Mouse (Mus musculus) mammary gland, adult 2 months (tissue): ENCODE results near the gene Pde8a. TPM values are rescaled to one million over a fixed set of nuclear protein-coding genes. Genes with fewer than 3 reads are reported as not detected.

Experiments used
- polyA plus RNA-seq: library from polyadenylated mRNA; depleted of rRNA; stranded (reverse); fragments of >200 nt; gene quantifications from 2 replicates; pipeline ENCODE4 v1.2.3, GENCODE M21; 2012; ENCODE audit warnings: low replicate concordance; rRNA removed

Gene Pde8a
- 14.0 and 21.8 TPM in 2 replicates for polyA plus RNA-seq

GRCm38 (mm10) chr7:81213347-81214152 is at the start of gene Pde8a:
Gene Pde8a, plus strand, starts transcription at chr7:81213596.

GRCm38 (mm10) chr7:81344544-81345446 is 131.4 kb downstream of the Pde8a start, which contains the start of gene Rps17:
Gene Rps17, minus strand, starts transcription at chr7:81345254.

Other genes starting within 250 kb of the Pde8a start
- 21.1 and 21.9 TPM in 2 replicates for gene Zfp592, start 219.9 kb upstream of the Pde8a start, polyA plus RNA-seq
- 0.10 and 5.3 TPM in 2 replicates for gene Alpk3, start 156.0 kb upstream of the Pde8a start, polyA plus RNA-seq
- 0.06 and 0.11 TPM in 2 replicates for gene Slc28a1, start 98.8 kb upstream of the Pde8a start, polyA plus RNA-seq
- gene Rps17, start 131.7 kb downstream of the Pde8a start, polyA plus RNA-seq, result 759 and 1,015 TPM in 2 replicates
- gene Cpeb1, start 241.9 kb downstream of the Pde8a start, polyA plus RNA-seq, result 13.0 and 36.7 TPM in 2 replicates